Mouse (Mus musculus): ENCODE results near the gene Maml1.

- TF ChIP-seq CTCF (IDR thresholded peaks at IDR 0.05; ENCODE audit: low read depth, low read length): no peak
- TF ChIP-seq EP300 (IDR thresholded peaks at IDR 0.05; ENCODE audit: insufficient read depth, low read depth, low read length): no peak
- peak; percentile 91 for TF ChIP-seq POLR2A (IDR thresholded peaks at IDR 0.05; ENCODE audit: insufficient read depth, low read length)
Observed at GRCm38 (mm10) chr11:50325496-50326301, 33.6 kb upstream of the Maml1 start, which contains the start of gene Canx.

Data from ES-Bruce4 (cell line).